Mouse (Mus musculus) MEL (cell line): ENCODE results near the gene Ostf1.

Source experiments
- MAX ChIP-seq: IDR thresholded peaks from 2 replicates; pipeline ENCODE4 v1.6.1; 2011; ENCODE audit warnings: low read length, improper control_type of control experiment
- SIN3A ChIP-seq: IDR thresholded peaks from 2 replicates; pipeline ENCODE4 v1.6.1; 2012; ENCODE audit warnings: low read length, improper control_type of control experiment, inconsistent platforms
- TAL1 ChIP-seq: IDR thresholded peaks from 2 replicates; pipeline ENCODE4 v1.6.1; 2012; ENCODE audit warnings: mild to moderate bottlenecking, inconsistent platforms, low read length, moderate library complexity, mixed read lengths

DNA sequence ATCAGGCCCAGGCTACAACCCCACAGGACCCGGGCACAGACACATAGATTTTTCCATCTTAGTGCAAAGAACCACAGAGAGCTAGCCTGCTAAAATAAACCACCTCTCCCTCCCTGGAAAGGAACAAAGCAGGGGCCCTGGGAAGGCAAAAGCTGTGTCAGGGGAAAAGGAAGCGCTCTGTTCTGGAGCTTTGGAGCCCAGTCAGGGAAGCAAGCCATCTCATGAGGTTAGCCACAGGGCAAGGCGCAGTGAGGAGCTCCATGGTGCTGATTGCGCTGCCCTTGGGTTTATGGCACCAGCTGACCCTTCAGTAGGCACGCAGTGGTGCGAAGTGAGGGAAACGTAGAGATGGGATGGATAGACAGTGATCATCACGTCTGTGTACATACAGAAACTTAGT, 22.7 kb upstream of the Ostf1 start:
- TF ChIP-seq TAL1 (no peak), MAX (no peak), SIN3A (no peak)
